Mouse (Mus musculus) heart, embryonic 12.5 days (tissue): ENCODE data around the gene Abcc12. TPM values are rescaled to one million over a fixed set of nuclear protein-coding genes. Genes with fewer than 3 reads are reported as not detected.

Experiments
- ATAC-seq: fragments of 200-750 bp; cut with Nextera tagmentation; 2 replicates; pipeline ENCODE4 v1.8.0; 2017; ENCODE audit warnings: moderate TSS enrichment, moderate library complexity; ENCODE audit not compliant: insufficient number of reproducible peaks, low FRiP score
- H3K27ac ChIP-seq: fragments of 300-500 bp; sonication (generic); 2 replicates; pipeline ENCODE4 v1.5.1; 2016; ENCODE audit warnings: mild to moderate bottlenecking, moderate library complexity; ENCODE audit not compliant: poor library complexity, severe bottlenecking
- H3K27me3 ChIP-seq: fragments of 300-500 bp; sonication (generic); replicated peaks from 2 replicates; pipeline ENCODE4 v1.6.1; 2016; ENCODE audit warnings: mild to moderate bottlenecking, moderate library complexity
- H3K36me3 ChIP-seq: fragments of 300-500 bp; sonication (generic); 2 replicates; pipeline ENCODE4 v1.6.1; 2016; ENCODE audit warnings: mild to moderate bottlenecking, moderate library complexity
- H3K4me1 ChIP-seq: fragments of 300-500 bp; sonication (generic); replicated peaks from 2 replicates; pipeline ENCODE4 v1.6.1; 2016; ENCODE audit warnings: mild to moderate bottlenecking
- H3K4me2 ChIP-seq: fragments of 300-500 bp; sonication (generic); 2 replicates; pipeline ENCODE4 v1.6.1; 2016; ENCODE audit warnings: mild to moderate bottlenecking, moderate library complexity
- H3K4me3 ChIP-seq: fragments of 300-500 bp; sonication (generic); 2 replicates; pipeline ENCODE4 v1.5.1; 2016; ENCODE audit warnings: mild to moderate bottlenecking
- H3K9ac ChIP-seq: fragments of 300-500 bp; sonication (generic); 2 replicates; pipeline ENCODE4 v1.6.1; 2016; ENCODE audit warnings: mild to moderate bottlenecking, moderate library complexity
- H3K9me3 ChIP-seq: fragments of 300-500 bp; sonication (generic); replicated peaks from 2 replicates; pipeline ENCODE4 v1.6.1; 2016; ENCODE audit warnings: mild to moderate bottlenecking, moderate library complexity
- WGBS: fragments of 180-500 bp; shearing (Covaris S2); methylation state at CpG from one replicate; pipeline ENCODE4 v1.1.7; 2016; 5-methylcytosine and 5-hydroxymethylcytosine counted together
- polyA plus RNA-seq: library from polyadenylated mRNA; unstranded; fragments of >200 nt; fragmentation: Nextera tagmentation; extraction: Ambion mirVana; gene quantifications from 2 replicates; pipeline ENCODE4 v1.2.1, GENCODE M21; 2016

The Abcc12 gene
- polyA plus RNA-seq, 1 experiment from 2014 or later: not detected

DNA sequence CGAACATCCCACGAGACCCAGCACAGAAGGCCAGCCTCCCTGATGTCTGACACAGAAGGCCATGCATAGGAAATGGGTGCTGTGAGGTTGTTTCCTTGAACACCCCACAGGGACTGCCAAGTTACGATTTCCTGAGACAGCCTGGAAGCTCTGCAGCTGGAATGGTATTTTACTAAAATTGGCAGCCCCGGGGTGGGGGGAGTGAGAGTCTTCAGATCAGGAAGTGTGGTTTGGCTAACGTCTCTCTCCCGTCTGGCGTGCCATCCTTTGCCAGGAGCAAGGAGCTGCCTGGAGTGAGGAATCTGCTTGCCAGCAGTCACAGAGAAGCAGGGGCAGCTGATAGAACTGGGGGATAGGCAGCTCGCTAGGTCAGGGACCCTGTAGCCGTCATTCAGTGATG, 2.4 kb downstream of the Abcc12 start:
- no peak for ATAC-seq
- WGBS: 20% methylated on average over 9 of the region's 9 CpGs
- Histone ChIP-seq H3K9me3 (no peaks in the 10 kb centered on the region), H3K27ac (no peak overlapping the region), H3K27me3 (no peaks in the 10 kb centered on the region), H3K4me2 (peak overlapping the region; percentile 26; the same call in 1 of the 2 replicates), H3K4me3 (no peak overlapping the region), H3K4me1 (peaks cover 6% of the 10 kb centered on the region), H3K36me3 (no peaks in the 10 kb centered on the region), H3K9ac (no peak overlapping the region)

DNA sequence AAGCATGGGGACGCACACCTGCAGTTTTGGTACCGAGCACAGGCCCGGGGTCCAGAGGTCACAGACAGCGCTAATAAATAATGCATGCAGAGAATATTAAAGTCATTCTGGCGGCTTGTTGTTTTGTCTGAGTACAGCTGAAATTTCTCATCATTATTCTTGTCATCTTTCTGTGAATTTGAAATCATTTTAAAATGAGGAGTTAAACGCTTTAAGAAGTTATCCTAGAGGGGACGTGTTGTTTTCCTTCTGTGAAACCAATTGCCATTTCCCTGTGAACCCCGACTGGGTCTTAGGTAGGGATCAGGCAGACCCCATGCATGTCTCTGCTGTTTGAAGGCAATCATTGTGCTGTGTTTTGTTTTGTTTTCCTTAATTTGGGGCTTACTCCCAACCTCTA, 2.9 kb downstream of the Abcc12 start:
- Histone ChIP-seq H3K4me2 (no peak overlapping the region), H3K9me3 (no peaks in the 10 kb centered on the region), H3K27ac (no peak overlapping the region), H3K36me3 (no peaks in the 10 kb centered on the region), H3K27me3 (no peaks in the 10 kb centered on the region), H3K4me1 (peaks cover 6% of the 10 kb centered on the region), H3K9ac (no peak overlapping the region), H3K4me3 (no peak overlapping the region)
- ATAC-seq: no peak
- 83% methylated on average over 8 of the region's 8 CpGs for WGBS

DNA sequence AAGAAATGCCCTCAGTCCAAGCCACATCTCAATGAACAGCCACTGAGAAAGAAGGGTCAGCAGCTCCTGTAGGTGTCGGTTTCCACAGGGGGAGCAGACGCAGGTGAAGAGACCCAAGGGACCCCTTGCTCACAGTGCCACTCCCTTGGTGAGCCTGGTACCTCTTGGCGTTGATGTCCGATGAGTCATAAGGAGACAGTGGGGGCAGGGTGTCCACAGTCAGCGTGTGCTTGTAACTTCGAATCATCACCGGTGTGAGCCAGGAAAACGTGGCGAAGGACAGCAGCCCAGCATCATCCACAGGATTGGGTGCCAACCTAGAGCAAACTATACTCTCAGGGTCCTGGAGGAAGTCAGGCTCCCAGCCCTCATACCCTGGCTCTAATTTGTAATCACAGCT, 16.8 kb downstream of the Abcc12 start:
- H3K27ac ChIP-seq: no peak overlapping the region
- ATAC-seq: no peak
- H3K36me3 ChIP-seq: no peaks in the 10 kb centered on the region
- H3K4me1 ChIP-seq: 0 out of 2 replicates have a peak, but pooled peaks cover 3% of the 10 kb centered on the region
- no peak overlapping the region for H3K4me2 ChIP-seq
- 86% methylated on average over 9 of the region's 9 CpGs for WGBS
- H3K4me3 ChIP-seq: no peak overlapping the region
- H3K27me3 ChIP-seq: no peaks in the 10 kb centered on the region
- H3K9ac ChIP-seq: no peak overlapping the region
- no peaks in the 10 kb centered on the region for H3K9me3 ChIP-seq

DNA sequence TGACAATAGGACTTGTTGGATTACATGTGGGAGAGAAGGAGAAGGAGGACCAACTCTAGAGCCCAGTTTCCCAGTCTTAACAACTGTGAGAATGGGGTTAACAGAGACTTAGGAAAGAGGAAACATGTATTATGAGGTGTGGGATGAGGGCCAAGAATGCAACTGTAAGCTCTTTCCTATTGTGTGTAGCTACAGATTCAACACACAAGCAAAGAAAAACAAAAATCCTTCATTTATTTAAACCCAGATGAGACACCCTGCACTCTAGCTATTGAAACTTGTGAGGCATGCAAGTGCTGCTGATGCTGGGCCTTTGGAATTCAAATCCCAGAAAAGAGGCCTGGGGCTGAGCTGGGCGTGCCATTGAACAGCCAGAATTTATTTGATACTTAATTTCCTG, 18.7 kb downstream of the Abcc12 start:
- no peaks in the 10 kb centered on the region for H3K9me3 ChIP-seq
- WGBS: 82% methylated on average over 1 of the region's 1 CpGs
- no peaks in the 10 kb centered on the region for H3K36me3 ChIP-seq
- no peaks in the 10 kb centered on the region for H3K27me3 ChIP-seq
- no peak overlapping the region for H3K27ac ChIP-seq
- no peak overlapping the region for H3K9ac ChIP-seq
- H3K4me3 ChIP-seq: no peak overlapping the region
- H3K4me1 ChIP-seq: 0 out of 2 replicates have a peak, but pooled peaks cover 3% of the 10 kb centered on the region
- no peak overlapping the region for H3K4me2 ChIP-seq
- ATAC-seq: no peak

DNA sequence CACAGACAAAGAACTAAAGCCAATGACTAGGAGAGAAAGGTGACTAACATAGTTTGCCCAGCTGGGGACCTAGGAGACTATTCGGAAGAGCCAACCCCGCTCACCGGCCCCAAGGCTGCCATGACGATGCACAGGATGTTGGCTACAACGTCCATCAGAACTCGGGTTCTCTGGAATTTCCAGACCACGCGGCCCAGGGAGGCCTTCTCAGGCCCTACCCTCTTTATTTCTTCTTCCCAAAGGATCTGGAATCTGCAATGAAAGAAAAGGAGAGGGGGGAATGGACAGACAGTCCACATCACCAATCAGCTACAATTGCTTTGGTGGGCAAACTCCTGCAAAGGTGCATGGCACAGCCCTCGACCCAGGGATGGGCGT, 19.8 kb downstream of the Abcc12 start:
- no peak overlapping the region for H3K9ac ChIP-seq
- WGBS: 82% methylated on average over 10 of the region's 10 CpGs

DNA sequence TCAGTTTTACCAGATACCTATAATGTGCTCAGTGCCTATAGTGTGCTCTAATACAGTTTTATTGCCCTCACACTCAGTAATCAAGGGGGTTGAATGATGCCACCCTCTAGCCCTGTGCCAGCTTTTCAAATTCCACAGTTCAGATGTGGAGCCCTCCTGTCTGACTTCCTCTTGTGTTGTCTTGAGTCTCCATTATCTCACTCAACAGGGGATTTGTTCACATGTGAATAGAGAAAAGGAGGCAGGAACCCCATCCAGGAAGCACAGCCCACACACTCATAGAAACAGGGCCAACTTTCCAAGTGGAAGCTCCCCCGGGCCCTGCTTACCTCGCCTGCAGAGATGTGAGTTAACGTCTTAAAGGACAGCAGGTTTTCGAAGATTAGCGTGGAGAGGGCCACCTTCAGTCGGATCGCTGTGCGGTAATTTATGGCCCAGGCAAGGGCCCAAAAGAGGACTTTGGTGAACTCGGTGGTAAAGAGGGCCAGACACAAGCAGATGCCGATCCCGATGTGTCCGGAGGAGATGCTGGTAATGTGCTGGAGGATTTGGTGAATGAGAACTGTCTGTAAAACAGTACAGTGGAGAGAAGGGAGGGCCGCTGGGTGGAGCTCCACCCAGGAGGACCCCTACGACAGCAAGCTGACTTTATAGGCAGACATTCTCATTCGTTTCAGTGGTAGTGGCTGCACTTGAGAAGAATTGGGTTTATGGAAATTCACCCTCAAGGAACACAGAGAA, 20.4 kb downstream of the Abcc12 start:
- no peak overlapping the region for H3K4me3 ChIP-seq
- H3K27me3 ChIP-seq: no peaks in the 10 kb centered on the region
- 0 out of 2 replicates have a peak, but pooled peaks cover 3% of the 10 kb centered on the region for H3K4me1 ChIP-seq
- H3K9ac ChIP-seq: no peak overlapping the region
- ATAC-seq: no peak
- H3K4me2 ChIP-seq: no peak overlapping the region
- H3K27ac ChIP-seq: no peak overlapping the region
- no peaks in the 10 kb centered on the region for H3K36me3 ChIP-seq
- no peaks in the 10 kb centered on the region for H3K9me3 ChIP-seq
- 79% methylated on average over 15 of the region's 15 CpGs for WGBS

More for the DNA sequence above, 19.8 kb downstream of the Abcc12 start:
- H3K4me3 ChIP-seq: no peak overlapping the region
- H3K4me1 ChIP-seq: 0 out of 2 replicates have a peak, but pooled peaks cover 3% of the 10 kb centered on the region
- H3K36me3 ChIP-seq: no peaks in the 10 kb centered on the region
- H3K4me2 ChIP-seq: no peak overlapping the region
- no peak overlapping the region for H3K27ac ChIP-seq
- no peaks in the 10 kb centered on the region for H3K9me3 ChIP-seq
- no peaks in the 10 kb centered on the region for H3K27me3 ChIP-seq
- ATAC-seq: no peak

DNA sequence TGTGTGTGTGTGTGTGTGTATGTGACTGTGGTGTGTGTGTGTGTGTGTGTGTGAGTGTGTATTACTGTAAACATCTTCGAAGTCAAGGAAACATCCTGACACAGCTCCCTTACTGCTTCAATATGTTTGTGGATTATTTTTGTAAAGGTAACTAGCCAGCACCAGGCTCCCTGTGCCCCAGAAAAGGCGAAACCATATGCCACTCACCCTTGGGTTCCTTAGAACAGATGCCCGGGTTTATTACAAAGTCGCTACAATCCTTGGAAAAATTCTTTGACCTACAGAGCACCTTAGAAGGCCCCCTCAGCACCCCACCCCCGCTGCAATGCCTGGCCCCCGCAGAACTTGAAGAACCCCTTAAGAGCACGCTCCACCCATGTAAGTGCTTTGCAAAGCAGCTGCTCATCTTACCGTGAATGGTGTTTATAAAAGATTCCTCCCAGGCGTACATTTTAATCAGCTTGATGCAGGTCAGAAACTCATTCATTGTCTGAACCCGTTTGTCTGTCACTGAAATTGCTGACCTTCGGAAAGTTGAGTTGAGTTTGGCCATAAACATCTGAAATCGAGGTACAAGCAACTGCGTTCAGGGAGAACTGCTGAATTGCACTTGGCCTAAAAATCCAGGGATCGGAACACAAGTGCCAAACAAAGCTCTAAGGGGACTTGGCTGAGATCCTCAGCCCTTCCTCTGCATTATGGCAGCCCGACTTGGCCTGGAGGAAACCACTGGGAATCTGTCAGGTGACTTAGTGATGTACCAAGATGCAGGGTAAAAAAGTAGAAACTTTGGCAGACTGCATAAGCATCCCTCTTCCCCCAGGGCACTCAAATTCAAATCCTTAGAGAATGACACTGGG, 23.1 kb downstream of the Abcc12 start:
- no peak overlapping the region for H3K4me3 ChIP-seq
- no peaks in the 10 kb centered on the region for H3K27me3 ChIP-seq
- 80% methylated on average over 15 of the region's 15 CpGs for WGBS
- no peak for ATAC-seq
- no peaks in the 10 kb centered on the region for H3K36me3 ChIP-seq
- H3K27ac ChIP-seq: no peak overlapping the region
- no peak overlapping the region for H3K4me2 ChIP-seq
- H3K9me3 ChIP-seq: no peaks in the 10 kb centered on the region
- H3K4me1 ChIP-seq: 0 out of 2 replicates have a peak, but pooled peaks cover 3% of the 10 kb centered on the region
- H3K9ac ChIP-seq: no peak overlapping the region

DNA sequence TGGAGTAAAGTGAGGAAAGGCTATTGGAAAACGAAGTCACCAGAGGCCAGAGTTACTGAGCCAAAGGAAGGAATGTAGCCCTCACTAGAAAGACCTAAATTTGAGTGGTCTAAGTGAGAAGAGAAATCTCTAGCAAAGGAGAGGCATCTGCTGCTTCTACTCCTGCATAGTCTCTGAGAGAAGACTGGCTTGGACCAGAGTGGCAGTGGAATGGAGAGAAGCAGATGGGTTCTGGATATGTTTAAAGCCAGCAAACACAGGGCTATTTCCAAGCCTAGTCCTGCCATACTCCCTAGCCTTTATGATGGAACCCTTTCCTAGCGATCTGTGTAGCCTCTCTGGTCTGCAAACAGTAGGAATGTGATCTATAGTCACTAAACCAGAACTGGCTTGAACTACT, 24.9 kb downstream of the Abcc12 start:
- Histone ChIP-seq H3K36me3 (no peaks in the 10 kb centered on the region), H3K27ac (no peak overlapping the region), H3K4me3 (no peak overlapping the region), H3K4me2 (no peak overlapping the region), H3K4me1 (no peaks in the 10 kb centered on the region), H3K27me3 (no peaks in the 10 kb centered on the region), H3K9ac (no peak overlapping the region), H3K9me3 (no peaks in the 10 kb centered on the region)
- ATAC-seq: no peak
- WGBS: 79% methylated on average over 2 of the region's 2 CpGs

DNA sequence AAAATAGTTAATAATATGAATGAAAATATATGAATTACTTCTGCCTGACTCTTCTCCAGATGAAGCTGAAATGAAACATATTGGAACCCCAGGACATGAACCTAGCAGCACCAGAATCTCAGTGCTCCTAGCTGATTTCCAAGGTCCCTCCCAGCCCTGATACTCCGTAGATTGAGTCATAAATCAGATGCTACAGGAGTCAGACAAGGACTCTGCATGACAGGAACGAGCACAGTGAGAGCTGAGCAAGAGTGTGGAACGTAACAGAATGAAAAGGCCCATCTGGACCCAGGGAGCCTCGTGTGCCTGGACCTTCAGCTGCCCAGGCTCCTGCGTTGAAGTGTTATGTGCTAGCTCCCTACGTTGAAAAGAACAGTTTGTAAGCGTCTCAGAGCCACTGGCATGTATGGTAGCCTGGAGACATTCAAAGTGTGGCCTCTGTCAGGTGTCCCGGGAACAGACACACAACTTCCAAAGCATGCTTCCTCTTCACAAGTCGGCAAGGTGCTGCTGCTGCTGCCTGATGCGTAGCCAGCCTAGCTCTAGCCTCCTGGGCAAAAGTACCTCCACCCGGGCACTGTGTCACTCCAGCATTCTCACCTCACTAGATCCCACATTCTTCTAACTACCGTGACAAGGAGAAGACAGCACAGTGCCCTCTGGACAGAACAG, 26.1 kb downstream of the Abcc12 start:
- Histone ChIP-seq H3K9ac (no peak overlapping the region), H3K27ac (no peak overlapping the region), H3K27me3 (no peaks in the 10 kb centered on the region), H3K4me1 (no peaks in the 10 kb centered on the region), H3K4me3 (no peak overlapping the region), H3K36me3 (no peaks in the 10 kb centered on the region), H3K9me3 (no peaks in the 10 kb centered on the region), H3K4me2 (no peak overlapping the region)
- ATAC-seq: no peak
- 74% methylated on average over 12 of the region's 12 CpGs for WGBS

DNA sequence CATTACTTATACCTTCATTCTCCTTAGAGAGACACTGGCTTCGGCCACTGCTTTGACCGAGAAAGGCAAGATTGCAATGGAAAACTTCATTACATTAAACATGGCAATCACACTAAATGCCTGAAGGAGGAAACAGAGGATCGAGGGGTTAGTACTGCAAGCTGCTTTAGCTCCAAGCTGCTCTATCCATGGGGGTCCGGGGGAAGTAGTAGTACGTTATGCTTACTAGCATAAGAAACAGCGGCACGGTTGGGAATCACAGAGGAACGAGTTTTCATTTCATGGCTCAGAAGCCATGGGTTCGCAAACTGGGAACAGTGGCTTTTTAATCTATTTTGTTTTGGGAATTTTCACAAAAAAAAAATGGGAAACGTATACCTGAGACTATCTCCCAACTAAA, 30.0 kb downstream of the Abcc12 start:
- no peaks in the 10 kb centered on the region for H3K27me3 ChIP-seq
- H3K36me3 ChIP-seq: no peaks in the 10 kb centered on the region
- WGBS: 81% methylated on average over 10 of the region's 10 CpGs
- H3K4me3 ChIP-seq: no peak overlapping the region
- H3K4me1 ChIP-seq: no peaks in the 10 kb centered on the region
- H3K9me3 ChIP-seq: peaks cover 3% of the 10 kb centered on the region; the same call in 1 of the 2 replicates
- no peak overlapping the region for H3K27ac ChIP-seq
- H3K4me2 ChIP-seq: no peak overlapping the region
- no peak overlapping the region for H3K9ac ChIP-seq
- no peak for ATAC-seq

DNA sequence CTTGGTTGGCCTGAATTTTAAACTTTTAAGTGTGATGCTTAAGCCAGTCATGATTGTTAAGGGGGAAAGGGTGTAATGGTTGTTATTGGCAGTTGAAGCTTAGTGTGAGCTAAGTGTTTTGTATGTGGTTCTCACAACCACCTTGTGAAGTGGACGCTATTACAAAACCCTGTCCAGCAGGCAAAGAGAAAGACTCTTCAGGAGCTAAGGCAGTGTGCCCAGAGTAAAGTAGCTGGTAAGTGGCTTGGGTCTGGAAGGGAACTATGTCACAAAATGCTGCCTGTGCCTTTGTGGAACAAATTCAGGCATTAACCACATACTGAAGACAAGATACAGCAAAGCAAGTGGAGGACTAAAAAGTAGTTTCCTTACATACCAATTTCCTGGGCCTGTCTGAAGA, 34.5 kb downstream of the Abcc12 start:
- Histone ChIP-seq H3K4me1 (no peaks in the 10 kb centered on the region), H3K4me2 (no peak overlapping the region), H3K9me3 (peaks cover 3% of the 10 kb centered on the region; the same call in 1 of the 2 replicates), H3K27me3 (no peaks in the 10 kb centered on the region), H3K27ac (no peak overlapping the region), H3K36me3 (no peaks in the 10 kb centered on the region), H3K4me3 (no peak overlapping the region), H3K9ac (no peak overlapping the region)
- WGBS: 85% methylated on average over 1 of the region's 1 CpGs
- ATAC-seq: no peak
